Mouse (Mus musculus) E14TG2a.4 (cell line): ENCODE measurements around the gene Cog5.

ENCODE experiments used
- H3K27me3 ChIP-seq: 2 replicates; pipeline ENCODE4 v1.6.1; 2014; ENCODE audit warnings: low read length, control low read depth; ENCODE audit not compliant: insufficient read depth
- H3K36me3 ChIP-seq: 2 replicates; pipeline ENCODE4 v1.6.1; 2014; ENCODE audit warnings: low read length, control low read depth; ENCODE audit not compliant: insufficient read depth
- H3K4me1 ChIP-seq: replicated peaks from 2 replicates; pipeline ENCODE4 v1.6.1; 2014; ENCODE audit warnings: low read depth, low read length, control low read depth
- H3K4me3 ChIP-seq: replicated peaks from 2 replicates; pipeline ENCODE4 v1.5.1; 2014; ENCODE audit warnings: mild to moderate bottlenecking, low read length
- H3K9me3 ChIP-seq: 2 replicates; pipeline ENCODE4 v1.6.1; 2014; ENCODE audit warnings: low read length, control low read depth
- CTCF ChIP-seq: conservative IDR thresholded peaks from 2 replicates; pipeline ENCODE4 v1.5.1; 2014; ENCODE audit warnings: low read length
- NANOG ChIP-seq: IDR thresholded peaks from 2 replicates; pipeline ENCODE4 v1.6.1; 2014; ENCODE audit warnings: borderline replicate concordance, low read length, mixed read lengths
- POU5F1 ChIP-seq: IDR thresholded peaks from 2 replicates; pipeline ENCODE4 v1.6.1; 2014; ENCODE audit warnings: low read length, borderline replicate concordance

Gene Cog5

DNA sequence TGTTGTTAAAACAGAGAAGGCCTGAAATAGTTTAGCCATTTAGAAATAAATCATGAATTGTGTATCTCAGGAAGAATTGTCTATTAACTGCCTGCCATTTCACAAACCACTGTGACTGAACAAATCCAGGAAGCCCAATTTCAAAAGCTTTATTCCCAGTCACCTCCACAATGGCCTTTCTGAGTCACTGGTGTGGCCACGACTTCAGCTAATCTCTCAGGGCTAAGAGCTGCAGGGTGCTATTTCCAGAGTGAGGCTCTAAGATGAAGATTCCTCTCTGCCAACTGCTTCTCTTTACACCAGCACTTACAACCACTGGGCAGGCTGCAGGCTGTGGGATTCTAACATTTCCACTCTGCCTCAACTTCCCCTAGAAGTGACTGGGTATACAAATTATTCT, 314.4 kb downstream of the Cog5 start:
- Histone ChIP-seq H3K36me3 (no peaks in the 10 kb centered on the region), H3K4me3 (no peak overlapping the region), H3K27me3 (no peaks in the 10 kb centered on the region), H3K9me3 (no peaks in the 10 kb centered on the region), H3K4me1 (peaks cover 3% of the 10 kb centered on the region; the same call in 1 of the 2 replicates)
- TF ChIP-seq NANOG: no peak
- TF ChIP-seq POU5F1: no peak
- TF ChIP-seq CTCF: no peak

DNA sequence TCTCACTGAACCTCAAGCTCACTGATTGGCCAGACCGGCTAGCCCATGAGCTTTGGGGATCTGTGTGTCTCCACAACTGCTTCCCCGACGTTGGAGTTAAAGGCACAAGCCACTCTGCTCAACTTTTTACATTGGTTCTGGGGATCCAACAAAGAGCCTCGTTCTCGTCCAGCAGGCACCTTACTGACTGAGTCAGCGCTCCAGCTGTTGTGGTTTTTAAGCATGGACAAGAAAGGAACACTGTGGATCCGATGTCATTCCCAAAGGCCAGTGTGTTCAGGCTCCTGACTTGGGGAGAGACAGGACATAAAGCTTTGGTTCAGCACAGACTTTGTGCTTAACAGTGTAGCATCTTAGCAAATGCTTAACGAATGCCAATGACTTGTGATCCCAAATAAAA, 316.9 kb downstream of the Cog5 start:
- Histone ChIP-seq H3K36me3 (no peaks in the 10 kb centered on the region), H3K4me1 (no peaks in the 10 kb centered on the region), H3K9me3 (no peaks in the 10 kb centered on the region), H3K4me3 (no peak overlapping the region), H3K27me3 (no peaks in the 10 kb centered on the region)
- TF ChIP-seq CTCF (no peak), NANOG (no peak), POU5F1 (no peak)

DNA sequence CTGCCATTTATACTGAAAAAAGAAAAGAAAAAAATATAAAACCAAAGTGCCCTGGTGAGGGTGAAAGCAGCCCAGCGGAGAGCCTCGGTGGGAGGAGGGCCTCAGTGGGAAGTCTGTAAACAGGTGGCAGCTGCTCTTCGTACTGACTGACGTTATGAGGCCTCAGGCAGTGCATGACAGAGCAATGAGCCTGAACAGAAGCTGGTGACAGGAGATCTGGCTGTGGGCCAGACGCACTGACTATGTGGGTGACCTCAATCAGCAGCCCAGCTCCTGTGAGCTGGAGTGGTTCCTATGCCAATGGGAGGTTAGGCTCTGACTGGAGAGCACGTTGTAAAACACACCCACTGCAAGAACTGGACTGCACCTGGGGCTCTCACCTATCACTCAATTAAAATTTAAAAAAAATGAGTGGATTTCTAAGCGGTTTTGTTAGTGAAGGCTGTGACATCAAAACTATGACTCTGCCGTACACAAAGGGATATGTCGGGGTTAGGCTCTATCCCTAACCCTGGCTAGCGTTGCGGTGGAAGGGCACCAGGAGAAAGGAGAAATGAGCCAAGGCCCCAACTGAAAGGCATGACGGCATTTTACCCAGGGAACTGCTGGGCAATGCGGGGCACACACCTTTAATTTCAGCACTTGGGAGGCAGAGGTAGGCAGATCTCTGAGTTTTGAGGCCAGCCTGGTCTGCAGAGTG, 319.0 kb downstream of the Cog5 start:
- Histone ChIP-seq H3K4me3 (no peak overlapping the region), H3K36me3 (no peaks in the 10 kb centered on the region), H3K9me3 (no peaks in the 10 kb centered on the region), H3K4me1 (peaks cover 3% of the 10 kb centered on the region; the same call in 1 of the 2 replicates), H3K27me3 (no peaks in the 10 kb centered on the region; the same call in 1 of the 2 replicates)
- TF ChIP-seq NANOG: no peak
- no peak for TF ChIP-seq POU5F1
- TF ChIP-seq CTCF: no peak

DNA sequence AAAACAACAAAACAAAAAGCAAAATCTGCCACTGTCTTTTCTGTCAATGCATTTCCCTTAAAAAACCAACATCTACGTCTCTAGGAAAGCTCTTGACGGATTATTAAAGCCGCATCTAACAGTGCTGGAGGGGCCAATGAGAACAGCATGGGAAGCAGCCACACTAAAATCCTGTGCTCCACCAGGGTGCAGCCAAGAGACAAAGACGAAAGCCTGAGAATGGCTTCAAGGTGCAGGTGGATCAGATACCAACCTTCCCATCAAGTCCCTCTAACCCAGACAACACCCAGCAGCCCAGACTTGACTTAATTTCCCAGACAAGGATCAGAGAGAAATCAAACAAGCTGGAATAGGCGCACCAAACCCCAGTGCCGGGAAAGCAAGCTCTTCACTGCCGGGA, 321.9 kb downstream of the Cog5 start:
- Histone ChIP-seq H3K36me3 (no peaks in the 10 kb centered on the region), H3K9me3 (no peaks in the 10 kb centered on the region), H3K27me3 (no peaks in the 10 kb centered on the region; the same call in 1 of the 2 replicates), H3K4me3 (no peak overlapping the region), H3K4me1 (peaks cover 3% of the 10 kb centered on the region; the same call in 1 of the 2 replicates)
- TF ChIP-seq NANOG (no peak), POU5F1 (no peak), CTCF (peak; percentile 14)

DNA sequence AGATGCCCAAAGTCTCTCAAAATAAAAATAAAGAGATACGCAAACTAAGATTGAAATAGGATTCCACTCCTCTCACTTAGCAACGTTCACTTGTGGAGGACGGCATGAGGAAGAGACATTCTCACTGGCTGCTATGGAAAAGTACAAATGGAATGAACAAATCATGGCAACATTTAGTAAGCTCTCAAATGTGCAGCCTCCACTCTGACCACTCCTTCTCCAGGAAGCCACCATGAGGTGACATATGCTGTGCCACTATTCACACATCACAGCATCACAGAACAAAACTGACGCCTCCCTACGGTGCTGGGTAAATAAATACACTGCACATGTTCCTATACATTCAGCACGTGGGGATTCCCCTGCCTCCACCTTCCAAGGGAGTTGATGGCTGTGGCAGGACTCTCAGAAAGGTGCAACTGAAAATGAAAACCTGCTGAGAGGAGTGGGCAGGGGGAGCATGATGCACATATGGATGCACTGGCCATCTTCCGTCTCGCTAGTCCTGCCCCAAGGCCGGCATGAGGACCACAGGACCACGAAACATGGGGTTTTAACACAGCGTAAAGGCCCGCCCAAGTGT, 323.0 kb downstream of the Cog5 start:
- TF ChIP-seq CTCF (no peak), NANOG (no peak), POU5F1 (no peak)
- no peak overlapping the region for H3K4me3 ChIP-seq
- H3K27me3 ChIP-seq: no peaks in the 10 kb centered on the region; the same call in 1 of the 2 replicates
- no peaks in the 10 kb centered on the region for H3K9me3 ChIP-seq
- peaks cover 3% of the 10 kb centered on the region; the same call in 1 of the 2 replicates for H3K4me1 ChIP-seq
- H3K36me3 ChIP-seq: no peaks in the 10 kb centered on the region

DNA sequence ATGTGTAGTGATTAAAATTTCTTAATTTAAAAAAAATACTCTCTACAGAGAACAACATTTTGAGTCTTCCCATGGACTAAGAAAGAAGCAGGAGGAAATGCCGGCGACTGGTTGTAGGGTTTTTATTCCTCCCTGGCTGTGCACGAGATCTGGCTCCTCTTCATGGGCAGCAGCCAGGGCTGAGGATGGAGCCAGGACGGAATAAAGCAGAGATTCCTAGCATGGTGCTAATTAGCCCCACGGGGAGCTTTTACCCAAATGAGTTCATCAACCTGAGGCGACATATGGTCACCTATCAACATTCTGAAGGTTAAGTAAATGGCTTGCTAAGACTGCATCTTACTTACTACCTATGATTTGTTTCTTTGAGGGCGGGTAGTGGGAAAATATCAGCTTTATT, 328.6 kb downstream of the Cog5 start:
- H3K36me3 ChIP-seq: no peaks in the 10 kb centered on the region
- H3K4me3 ChIP-seq: no peak overlapping the region
- no peaks in the 10 kb centered on the region for H3K4me1 ChIP-seq
- no peaks in the 10 kb centered on the region for H3K27me3 ChIP-seq
- TF ChIP-seq NANOG (no peak), CTCF (no peak), POU5F1 (no peak)
- H3K9me3 ChIP-seq: no peaks in the 10 kb centered on the region

DNA sequence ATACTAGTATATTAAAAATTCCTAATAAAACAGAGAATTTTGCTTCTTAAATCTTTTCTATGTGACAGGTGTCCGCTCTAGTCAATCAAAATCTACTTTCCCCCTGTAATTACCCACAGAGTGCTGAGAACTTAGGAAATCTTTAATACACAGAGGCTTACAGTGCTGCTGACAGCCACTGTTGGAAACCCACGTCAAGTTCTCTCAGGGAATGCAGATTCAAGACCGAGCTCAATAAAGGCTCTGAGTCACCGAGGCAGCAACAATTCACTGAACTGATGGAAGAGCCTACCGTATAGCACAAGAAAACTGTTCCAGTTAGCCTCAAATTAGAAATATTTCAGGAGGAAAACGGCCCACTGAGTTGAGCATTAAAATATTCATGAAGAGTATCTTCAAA, 329.1 kb downstream of the Cog5 start:
- H3K36me3 ChIP-seq: no peaks in the 10 kb centered on the region
- no peaks in the 10 kb centered on the region for H3K4me1 ChIP-seq
- H3K27me3 ChIP-seq: no peaks in the 10 kb centered on the region
- H3K9me3 ChIP-seq: no peaks in the 10 kb centered on the region
- TF ChIP-seq POU5F1 (no peak), CTCF (no peak), NANOG (no peak)
- H3K4me3 ChIP-seq: no peak overlapping the region

DNA sequence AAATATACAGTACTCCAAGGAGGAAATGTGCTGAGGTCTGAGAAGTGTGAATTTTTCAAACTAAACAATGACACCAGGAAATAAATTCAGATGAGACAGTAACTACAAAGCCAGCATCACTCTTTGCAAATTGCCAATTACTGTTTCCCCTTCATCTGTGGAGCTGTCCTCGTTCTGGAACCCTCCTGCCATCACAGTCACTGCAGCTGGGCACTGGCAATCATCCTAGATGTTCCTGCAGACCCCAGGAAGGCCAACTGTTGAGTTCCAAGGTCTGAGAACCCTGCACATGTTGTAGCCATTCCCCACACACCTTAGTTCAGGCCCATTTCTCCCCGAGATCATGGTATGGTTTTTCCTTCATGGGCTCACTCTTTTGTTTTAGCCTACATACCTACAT, 329.5 kb downstream of the Cog5 start:
- Histone ChIP-seq H3K9me3 (no peaks in the 10 kb centered on the region), H3K36me3 (no peaks in the 10 kb centered on the region), H3K27me3 (no peaks in the 10 kb centered on the region), H3K4me3 (no peak overlapping the region), H3K4me1 (no peaks in the 10 kb centered on the region)
- TF ChIP-seq CTCF: no peak
- no peak for TF ChIP-seq POU5F1
- no peak for TF ChIP-seq NANOG
